Mouse (Mus musculus) brain, embryonic 14.5 days (tissue): ENCODE data around the gene Thbs3.

Experiments
- CTCF ChIP-seq: fragments of 200-500 bp; IDR thresholded peaks from 2 replicates; pipeline ENCODE4 v1.5.1; 2012; ENCODE audit warnings: inconsistent platforms, mild to moderate bottlenecking, moderate library complexity, borderline replicate concordance; ENCODE audit not compliant: insufficient read depth, insufficient read length; ENCODE audit errors: extremely low read depth
- POLR2A ChIP-seq: fragments of 200-500 bp; IDR thresholded peaks from 2 replicates; pipeline ENCODE4 v1.6.1; 2012; ENCODE audit warnings: mild to moderate bottlenecking, inconsistent platforms, borderline replicate concordance; ENCODE audit not compliant: poor library complexity, insufficient read depth, insufficient read length, severe bottlenecking; ENCODE audit errors: extremely low read depth

DNA sequence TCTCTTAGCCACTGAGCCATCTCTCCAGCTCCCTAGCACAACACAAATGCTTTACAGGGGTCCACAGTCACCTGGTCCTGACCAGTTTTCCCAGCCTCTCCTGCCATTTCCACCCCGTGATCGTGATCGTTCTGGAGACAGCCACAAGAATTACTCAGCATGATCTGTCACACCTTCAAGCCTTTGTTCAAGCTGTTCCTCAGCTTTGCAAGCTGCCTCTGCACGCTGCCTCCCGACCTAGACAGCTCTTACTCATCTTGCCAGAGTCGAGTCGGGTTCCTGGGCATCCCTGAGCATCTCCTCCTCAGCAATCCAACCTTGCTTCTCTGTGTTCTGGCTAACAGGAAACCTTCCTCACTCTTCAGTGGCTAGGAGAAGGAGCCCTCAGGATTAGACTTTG lies 44.1 kb downstream of the Thbs3 start, which contains the start of gene Dpm3:
- TF ChIP-seq CTCF (no peak), POLR2A (no peak)
